ENCODE assay signal across 11 mouse cellular contexts in the genomic region with DNA sequence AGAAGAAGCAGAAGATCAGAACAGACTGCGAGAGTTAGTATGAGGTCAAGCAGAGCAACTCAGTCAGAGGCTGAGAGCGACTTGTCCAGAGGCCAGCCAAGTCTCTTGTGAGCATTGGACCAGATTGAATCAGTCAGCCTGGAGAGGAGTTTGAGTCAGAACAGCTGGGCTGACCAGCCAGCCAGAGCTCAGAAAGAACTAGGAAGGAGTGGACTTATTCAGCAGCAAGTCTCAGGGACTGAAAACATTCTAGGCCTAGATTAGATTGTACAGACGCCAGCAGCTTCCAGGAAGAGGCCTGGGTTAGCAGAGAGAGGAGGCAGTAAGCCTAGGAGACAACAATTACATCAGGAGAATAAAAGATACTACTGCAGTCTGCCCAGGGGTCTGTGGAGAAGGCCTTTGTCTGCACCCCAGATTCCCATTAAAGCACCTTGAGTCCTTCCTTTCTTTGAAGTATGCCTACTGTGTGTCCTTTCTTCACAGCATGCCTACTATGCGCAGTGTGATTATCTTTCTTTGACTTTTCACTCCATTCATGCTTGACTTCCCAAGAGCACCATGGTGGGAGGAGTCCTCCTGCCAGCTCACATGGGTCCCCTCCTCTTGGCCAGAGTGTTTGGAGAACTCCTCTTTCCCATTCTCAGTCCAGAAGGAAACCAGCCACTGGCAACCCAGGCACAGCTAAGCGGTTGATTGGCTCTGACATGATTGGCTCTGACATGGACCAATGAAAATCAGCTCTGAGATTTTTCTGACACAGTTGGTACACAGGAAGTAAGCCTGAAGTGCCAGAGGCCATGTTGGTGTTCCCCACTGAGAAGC. TPM values are rescaled to one million over a fixed set of nuclear protein-coding genes. Genes with fewer than 3 reads are reported as not detected.
DNase-seq lines count a peak whose midpoint lies in the region; ATAC-seq lines count a peak whose summit lies in the region.
"Had no signal": no experiment of that assay in that cellular context is flagged by ENCODE, and none has a peak within 500 bp of the region (broad histone marks: within the 10 kb centered on the region; RNA-seq: fewer than 3 reads in every experiment).

No protein-coding gene starts in this region.

- no peak overlapping the region for H3K9ac ChIP-seq in forebrain, embryonic 13.5 days
- no peak overlapping the region for H3K9ac ChIP-seq in forebrain, embryonic 15.5 days (replicated peaks)
- H3K9ac ChIP-seq: midbrain, embryonic 15.5 days had no signal

- no peaks in the 10 kb centered on the region for H3K27me3 ChIP-seq in forebrain, embryonic 13.5 days
- H3K27me3 ChIP-seq in forebrain, embryonic 15.5 days = no peaks in the 10 kb centered on the region
- H3K27me3 ChIP-seq: midbrain, embryonic 15.5 days had no signal

- intact Hi-C loops in heart, postnatal 14 days (cut with DNase I) = no loop called here

- peak; percentile 57 for DNase-seq in 3T3-L1 (ENCODE audit: low read depth, low spot score)
- DNase-seq in NIH3T3 (ENCODE audit: low read depth) = peak; percentile 77
- DNase-seq in heart, postnatal 14 days = peak; percentile 64 to 72
- DNase-seq in kidney, postnatal 4 days = peak; percentile 69 to 77
- DNase-seq in retina, postnatal 1 day = no peak
- no peak for DNase-seq in adrenal gland, adult 8-10 months
- DNase-seq: liver had no signal

- H3K4me3 ChIP-seq in forebrain, embryonic 13.5 days = no peak overlapping the region
- H3K4me3 ChIP-seq in forebrain, embryonic 15.5 days = no peak overlapping the region
- H3K4me3 ChIP-seq: midbrain, embryonic 15.5 days had no signal

- no peaks in the 10 kb centered on the region for H3K4me1 ChIP-seq in forebrain, embryonic 13.5 days
- no peaks in the 10 kb centered on the region for H3K4me1 ChIP-seq in forebrain, embryonic 15.5 days
- H3K4me1 ChIP-seq: midbrain, embryonic 15.5 days had no signal

- no peak overlapping the region for H3K4me2 ChIP-seq in forebrain, embryonic 13.5 days
- H3K4me2 ChIP-seq in forebrain, embryonic 15.5 days (replicated peaks) = no peak overlapping the region
- H3K4me2 ChIP-seq: midbrain, embryonic 15.5 days had no signal

- no peak overlapping the region for H3K27ac ChIP-seq in forebrain, embryonic 13.5 days
- no peak overlapping the region for H3K27ac ChIP-seq in forebrain, embryonic 15.5 days (replicated peaks)
- H3K27ac ChIP-seq: midbrain, embryonic 15.5 days had no signal

- H3K9me3 ChIP-seq in forebrain, embryonic 13.5 days (replicated peaks) = no peaks in the 10 kb centered on the region
- H3K9me3 ChIP-seq in forebrain, embryonic 15.5 days = no peaks in the 10 kb centered on the region
- H3K9me3 ChIP-seq: G1E; midbrain, embryonic 15.5 days had no signal

- WGBS in forebrain, embryonic 13.5 days = 74% methylated on average over 5 of the region's 5 CpGs
- WGBS in forebrain, embryonic 15.5 days = 80% methylated on average over 5 of the region's 5 CpGs

- no peaks in the 10 kb centered on the region for H3K36me3 ChIP-seq in forebrain, embryonic 13.5 days (ENCODE audit: poor library complexity, severe bottlenecking)
- H3K36me3 ChIP-seq in forebrain, embryonic 15.5 days = no peaks in the 10 kb centered on the region
- H3K36me3 ChIP-seq: G1E; midbrain, embryonic 15.5 days had no signal

- no peak for ATAC-seq in forebrain, embryonic 13.5 days
- no peak for ATAC-seq in forebrain, embryonic 15.5 days (replicated peaks)
- ATAC-seq: midbrain, embryonic 15.5 days had no signal

RNA-seq across cellular contexts. Expression of a gene that starts 16.7 kb away (rescaled TPM):
- total RNA-seq in heart, postnatal 14 days (2021) = 10 to 100 TPM; 57.9 to 60.3 TPM
- total RNA-seq in adrenal gland, adult 8-10 months (2022) = 10 to 100 TPM; 12.6 to 27.7 (median 18.8) TPM
- polyA plus RNA-seq in forebrain, embryonic 13.5 days (2015; fragmentation: Nextera tagmentation; extraction: Ambion mirVana) = 1.3 and 1.5 TPM in 2 replicates
- polyA plus RNA-seq in forebrain, embryonic 15.5 days (2015; fragmentation: Nextera tagmentation; extraction: Ambion mirVana) = 2.2 and 2.4 TPM in 2 replicates
- polyA plus RNA-seq: G1E had no signal

Comparison
In these comparisons a context has a peak if more than half of its experiments do, and no peak if none do; other contexts are left out.
1. DNase-seq: peak in 3T3-L1 (single experiment), NIH3T3 (single experiment), heart, postnatal 14 days (2 of 2) and kidney, postnatal 4 days (2 of 2); none in retina, postnatal 1 day (single experiment) and adrenal gland, adult 8-10 months (single experiment).